In the genomic region with DNA sequence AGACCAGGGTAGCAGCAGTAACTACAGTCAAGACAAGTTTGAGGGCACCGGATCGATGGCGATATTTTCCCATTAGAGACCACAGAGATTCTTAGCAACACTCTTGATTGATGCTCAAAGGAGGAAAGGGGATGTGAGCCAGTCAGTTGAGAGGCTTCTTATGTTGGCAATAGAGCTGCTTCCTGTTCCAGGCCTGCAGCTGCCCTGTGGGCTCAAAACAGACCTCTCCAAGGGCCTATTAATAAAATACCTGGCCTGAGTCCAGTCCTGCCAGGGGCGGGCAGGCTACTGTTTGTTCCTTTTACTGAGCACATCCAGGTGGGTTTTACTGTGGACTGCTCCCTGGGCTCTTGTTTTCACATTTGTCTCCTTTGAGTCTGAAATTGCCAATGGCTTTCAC, we compare ENCODE assay signal across 18 mouse cellular contexts.
DNase-seq lines count a peak whose midpoint lies in the region; ATAC-seq and TF ChIP-seq lines count a peak whose summit lies in the region.
"Had no signal": no experiment of that assay in that cellular context is flagged by ENCODE, and none has a peak within 500 bp of the region (broad histone marks: within the 10 kb centered on the region; RNA-seq: fewer than 3 reads in every experiment).

No protein-coding gene starts in this region.

- no peak for TF ChIP-seq POLR2A in brain, embryonic 14.5 days (IDR thresholded peaks at IDR 0.05; ENCODE audit: borderline replicate concordance, extremely low read depth, insufficient read depth, insufficient read length, poor library complexity, severe bottlenecking)

- DNase-seq in heart, postnatal 36 days: no peak
- peak; percentile 26 for DNase-seq in left cerebral cortex, postnatal 4 days
- DNase-seq in left cerebral cortex, adult 11 months (ENCODE audit: low spot score): no peak
- peak; percentile 33 for DNase-seq in brain, embryonic 14.5 days (ENCODE audit: low read depth)
- peak; percentile 3 for DNase-seq in forelimb bud, embryonic 11.5 days (ENCODE audit: low read depth, low spot score)
- DNase-seq in layer of hippocampus, adult 11-12 months (ENCODE audit: low spot score): no peak
- DNase-seq: cerebellum, postnatal 36 days; kidney, adult 11 months; kidney, postnatal 10 days; thymus, postnatal 25 days had no signal

- no peaks in the 10 kb centered on the region for H3K9me3 ChIP-seq in heart, embryonic 15.5 days (replicated peaks)
- H3K9me3 ChIP-seq: embryonic facial prominence, embryonic 10.5 days; forebrain, embryonic 13.5 days; limb, embryonic 15.5 days; midbrain, embryonic 15.5 days had no signal

- peaks cover 9% of the 10 kb centered on the region for H3K4me1 ChIP-seq in heart, embryonic 15.5 days (replicated peaks)
- H3K4me1 ChIP-seq: midbrain, embryonic 15.5 days had no signal

- intact Hi-C loops in heart, postnatal 36 days (cut with DNase I): no loop called here
- intact Hi-C loops in left cerebral cortex, postnatal 4 days (cut with DNase I): no loop called here

- H3K27ac ChIP-seq in heart, embryonic 15.5 days: no peak overlapping the region
- H3K27ac ChIP-seq: embryonic facial prominence, embryonic 10.5 days; forebrain, embryonic 13.5 days; limb, embryonic 15.5 days; midbrain, embryonic 15.5 days had no signal

- H3K4me3 ChIP-seq in heart, embryonic 15.5 days: no peak overlapping the region
- H3K4me3 ChIP-seq: embryonic facial prominence, embryonic 10.5 days; forebrain, embryonic 13.5 days; limb, embryonic 15.5 days; midbrain, embryonic 15.5 days had no signal

- H3K36me3 ChIP-seq in heart, embryonic 15.5 days: no peaks in the 10 kb centered on the region
- H3K36me3 ChIP-seq: embryonic facial prominence, embryonic 10.5 days; limb, embryonic 15.5 days; midbrain, embryonic 15.5 days had no signal

- ATAC-seq in heart, embryonic 15.5 days (replicated peaks; ENCODE audit: insufficient number of reproducible peaks, insufficient read depth, low FRiP score, low read depth): 0 out of 2 replicates have a peak, but pooled peaks have one; percentile 41
- ATAC-seq: activated CD4-positive, CD25-positive, alpha-beta regulatory T cell, adult 4 months; forebrain, embryonic 13.5 days; hindbrain, embryonic 16.5 days; midbrain, embryonic 15.5 days; Patski had no signal

- H3K4me2 ChIP-seq in heart, embryonic 15.5 days: no peak overlapping the region
- H3K4me2 ChIP-seq: forebrain, embryonic 13.5 days; limb, embryonic 15.5 days; midbrain, embryonic 15.5 days had no signal

- H3K27me3 ChIP-seq in heart, embryonic 15.5 days: no peaks in the 10 kb centered on the region
- H3K27me3 ChIP-seq: forebrain, embryonic 13.5 days; midbrain, embryonic 15.5 days; Patski had no signal

- 55% methylated on average over 4 of the region's 4 CpGs for WGBS in heart, embryonic 15.5 days

- no peak overlapping the region for H3K9ac ChIP-seq in heart, embryonic 15.5 days
- H3K9ac ChIP-seq: forebrain, embryonic 13.5 days; limb, embryonic 15.5 days; midbrain, embryonic 15.5 days had no signal

- no peak for TF ChIP-seq CTCF in brain, embryonic 14.5 days (IDR thresholded peaks at IDR 0.05; ENCODE audit: borderline replicate concordance, extremely low read depth, insufficient read depth, insufficient read length)

Comparison
In these comparisons a context has a peak if more than half of its experiments do, and no peak if none do; other contexts are left out.
1. DNase-seq: peak in left cerebral cortex, postnatal 4 days (single experiment), brain, embryonic 14.5 days (single experiment) and forelimb bud, embryonic 11.5 days (single experiment); none in heart, postnatal 36 days (0 of 2), left cerebral cortex, adult 11 months (single experiment) and layer of hippocampus, adult 11-12 months (single experiment).